Mouse (Mus musculus) limb, embryonic 14.5 days (tissue): ENCODE data around the gene Kcns1. TPM values are rescaled to one million over a fixed set of nuclear protein-coding genes. Genes with fewer than 3 reads are reported as not detected.

Experiments
- ATAC-seq: fragments of 200-750 bp; cut with Nextera tagmentation; 2 replicates; pipeline ENCODE4 v1.8.0; 2017; ENCODE audit warnings: low read depth, moderate number of reproducible peaks, moderate TSS enrichment; ENCODE audit not compliant: low FRiP score
- DNase-seq: peaks from one replicate; pipeline ENCODE4 v3.0.0-alpha.2; 2015; ENCODE audit warnings: low spot score
- H3K27ac ChIP-seq: fragments of 300-500 bp; sonication (generic); replicated peaks from 2 replicates; pipeline ENCODE4 v1.5.1; 2014; ENCODE audit warnings: low read depth, mild to moderate bottlenecking, low read length, moderate library complexity, mixed read lengths
- H3K27me3 ChIP-seq: fragments of 300-500 bp; sonication (generic); 2 replicates; pipeline ENCODE4 v1.6.1; 2014; ENCODE audit warnings: low read length, mixed read lengths; ENCODE audit not compliant: control insufficient read depth, insufficient read depth
- H3K36me3 ChIP-seq: fragments of 300-500 bp; sonication (generic); 2 replicates; pipeline ENCODE4 v1.6.1; 2014; ENCODE audit warnings: mild to moderate bottlenecking, low read length, moderate library complexity, mixed read lengths; ENCODE audit not compliant: control insufficient read depth, insufficient read depth
- H3K4me1 ChIP-seq: fragments of 300-500 bp; sonication (generic); 2 replicates; pipeline ENCODE4 v1.6.1; 2014; ENCODE audit warnings: antibody characterized with exemption, low read length, mixed read lengths; ENCODE audit not compliant: control insufficient read depth, insufficient read depth
- H3K4me2 ChIP-seq: fragments of 300-500 bp; sonication (generic); replicated peaks from 2 replicates; pipeline ENCODE4 v1.6.1; 2014; ENCODE audit warnings: low read depth, mild to moderate bottlenecking, low read length, moderate library complexity; ENCODE audit not compliant: severe bottlenecking
- H3K4me3 ChIP-seq: fragments of 300-500 bp; sonication (generic); replicated peaks from 2 replicates; pipeline ENCODE4 v1.5.1; 2014; ENCODE audit warnings: low read length
- H3K9ac ChIP-seq: fragments of 300-500 bp; sonication (generic); 2 replicates; pipeline ENCODE4 v1.6.1; 2014; ENCODE audit warnings: mild to moderate bottlenecking, low read depth, low read length, moderate library complexity; ENCODE audit not compliant: severe bottlenecking
- H3K9me3 ChIP-seq: fragments of 300-500 bp; sonication (generic); 2 replicates; pipeline ENCODE4 v1.6.1; 2016; ENCODE audit warnings: low read length; ENCODE audit not compliant: control insufficient read depth
- POLR2A ChIP-seq: fragments of 200-500 bp; IDR thresholded peaks from 2 replicates; pipeline ENCODE4 v1.8.0; 2012; ENCODE audit warnings: inconsistent platforms, mild to moderate bottlenecking, moderate library complexity, borderline replicate concordance; ENCODE audit not compliant: insufficient read depth, insufficient read length; ENCODE audit errors: extremely low read depth
- WGBS: fragments of 180-500 bp; shearing (Covaris S2); extraction: QIAGEN DNeasy Blood & Tissue Kit; methylation state at CpG from one replicate; pipeline ENCODE4 v1.1.7; 2014; 5-methylcytosine and 5-hydroxymethylcytosine counted together
- polyA plus RNA-seq, 2 experiments: library from polyadenylated mRNA; depleted of rRNA in 1 of 2; stranded (reverse) in 1 of 2; unstranded in 1 of 2; fragments of >200 nt; fragmentation: Nextera tagmentation in 1 of 2; extraction: Ambion mirVana in 1 of 2; gene quantifications; 2 replicates each; pipeline versions ENCODE4 v1.2.1 to v1.2.3; 2012 to 2014

The Kcns1 gene
- polyA plus RNA-seq, 2 experiments = 2.7 to 6.8 TPM

DNA sequence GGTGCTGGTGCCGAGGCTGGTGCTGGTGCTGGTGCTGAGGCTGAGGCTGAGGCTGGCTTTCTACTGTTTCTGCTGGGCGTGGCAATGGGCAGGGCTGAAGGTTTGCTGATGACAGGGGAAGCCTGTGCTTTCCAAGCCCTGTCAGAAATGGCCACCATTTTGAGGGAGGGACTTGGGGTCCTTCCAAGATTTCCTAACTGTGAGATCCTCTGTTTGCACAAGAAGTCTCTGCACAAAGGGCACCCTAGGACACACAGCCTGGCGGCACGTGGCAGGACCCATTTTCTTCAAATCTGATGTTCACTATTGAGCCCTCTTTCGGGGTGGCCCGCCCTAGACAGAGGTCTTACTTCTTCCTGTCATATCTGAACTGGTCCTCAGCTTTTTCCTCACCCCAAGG, 19.7 kb upstream of the Kcns1 start, which contains the start of gene Wfdc12:
Gene Wfdc12 (minus strand): TSS at position 33 of the 400 bp plus-strand sequence.
- Histone ChIP-seq H3K4me1 (no peaks in the 10 kb centered on the region), H3K9me3 (no peaks in the 10 kb centered on the region), H3K36me3 (no peaks in the 10 kb centered on the region), H3K4me2 (no peak within 1 kb of the TSS), H3K27me3 (no peaks in the 10 kb centered on the region), H3K9ac (no peak within 1 kb of the TSS), H3K27ac (no peak within 1 kb of the TSS), H3K4me3 (no peak within 1 kb of the TSS)
- no peak for DNase-seq
- TF ChIP-seq POLR2A = no peak
- no peak for ATAC-seq
- WGBS = 85% methylated on average over 6 of the region's 6 CpGs

DNA sequence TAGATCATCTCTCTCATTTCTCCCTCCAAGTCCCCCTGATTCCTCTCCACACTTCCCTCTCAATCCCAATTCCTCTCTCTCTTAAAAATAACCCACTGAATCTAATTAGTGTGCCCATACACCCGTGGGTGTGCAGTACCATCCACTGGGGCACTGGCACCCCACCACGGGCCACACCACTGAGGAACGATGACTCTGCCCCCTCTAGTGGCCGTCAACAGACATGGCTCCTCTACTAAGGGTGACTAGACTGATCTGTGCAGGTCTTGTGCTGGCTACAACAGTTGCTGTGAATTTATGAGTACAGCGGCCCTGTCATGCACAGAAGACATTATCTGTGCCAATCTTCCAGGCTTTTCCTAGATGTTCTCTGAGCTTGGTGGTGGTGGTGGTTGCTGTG, 17.8 kb upstream of the Kcns1 start:
- 25% methylated on average over 5 of the region's 5 CpGs for WGBS
- H3K4me1 ChIP-seq = no peaks in the 10 kb centered on the region; the same call in 1 of the 2 replicates
- H3K27me3 ChIP-seq = no peaks in the 10 kb centered on the region
- ATAC-seq (no peak), DNase-seq (no peak)
- H3K4me3 ChIP-seq = no peak overlapping the region
- H3K27ac ChIP-seq = no peak overlapping the region
- H3K4me2 ChIP-seq = no peak overlapping the region
- H3K9me3 ChIP-seq = no peaks in the 10 kb centered on the region
- no peak overlapping the region for H3K9ac ChIP-seq
- no peaks in the 10 kb centered on the region for H3K36me3 ChIP-seq
- no peak for TF ChIP-seq POLR2A

- no peak for TF ChIP-seq POLR2A
- H3K27me3 ChIP-seq = no peaks in the 10 kb centered on the region
- H3K9ac ChIP-seq = no peak overlapping the region
- ATAC-seq (no peak), DNase-seq (no peak)
- no peak overlapping the region for H3K4me2 ChIP-seq
- H3K9me3 ChIP-seq = no peaks in the 10 kb centered on the region
- no peak overlapping the region for H3K27ac ChIP-seq
- WGBS = 42% methylated on average over 9 of the region's 9 CpGs
- no peaks in the 10 kb centered on the region for H3K36me3 ChIP-seq
- H3K4me3 ChIP-seq = no peak overlapping the region
- peaks cover 5% of the 10 kb centered on the region for H3K4me1 ChIP-seq
Observed at GRCm38 (mm10) chr2:164184145-164184719, 13.3 kb upstream of the Kcns1 start.

GRCm38 (mm10) chr2:164183340-164183739, 12.4 kb upstream of the Kcns1 start:
- ATAC-seq = no peak
- 59% methylated on average over 9 of the region's 9 CpGs for WGBS
- no peak for DNase-seq
- no peaks in the 10 kb centered on the region for H3K36me3 ChIP-seq
- H3K4me2 ChIP-seq = no peak overlapping the region
- H3K4me1 ChIP-seq = peaks cover 5% of the 10 kb centered on the region
- no peak overlapping the region for H3K4me3 ChIP-seq
- H3K9ac ChIP-seq = no peak overlapping the region
- H3K27ac ChIP-seq = no peak overlapping the region
- TF ChIP-seq POLR2A = no peak
- H3K27me3 ChIP-seq = no peaks in the 10 kb centered on the region
- no peaks in the 10 kb centered on the region for H3K9me3 ChIP-seq

- DNase-seq (no peak), ATAC-seq (no peak)
- TF ChIP-seq POLR2A = no peak
- no peak within 1 kb of the TSS for H3K4me2 ChIP-seq
- H3K27me3 ChIP-seq = no peaks in the 10 kb centered on the region
- H3K9me3 ChIP-seq = no peaks in the 10 kb centered on the region
- no peak within 1 kb of the TSS for H3K27ac ChIP-seq
- H3K4me3 ChIP-seq = no peak within 1 kb of the TSS
- WGBS = 68% methylated on average over 7 of the region's 7 CpGs
- H3K9ac ChIP-seq = no peak within 1 kb of the TSS
- H3K4me1 ChIP-seq = peaks cover 5% of the 10 kb centered on the region
- H3K36me3 ChIP-seq = no peaks in the 10 kb centered on the region
Observed at GRCm38 (mm10) chr2:164182692-164183255, 11.9 kb upstream of the Kcns1 start, which contains the start of gene Wfdc5. Wfdc5 (minus strand) TSS chr2:164182742.
